Mouse (Mus musculus) ovary, adult 2 months (tissue): ENCODE measurements around the gene Serpind1. TPM values are rescaled to one million over a fixed set of nuclear protein-coding genes. Genes with fewer than 3 reads are reported as not detected.

Experiments used
- polyA plus RNA-seq: library from polyadenylated mRNA; depleted of rRNA; stranded (reverse); fragments of >200 nt; gene quantifications from 2 replicates; pipeline ENCODE4 v1.2.3, GENCODE M21; 2012; rRNA removed

Serpind1 gene
- 0.09 and 0.22 TPM in 2 replicates for polyA plus RNA-seq

GRCm38 (mm10) chr16:17331116-17331515 is at the start of gene Serpind1:
Serpind1 (plus strand) TSS chr16:17331371.

Other genes starting within 250 kb of the Serpind1 start
- 98.1 and 102 TPM in 2 replicates for gene Ppil2, start 220.1 kb upstream of the Serpind1 start, polyA plus RNA-seq
- 3.1 and 3.6 TPM in 2 replicates for gene 2610318N02Rik, start 206.2 kb upstream of the Serpind1 start, polyA plus RNA-seq
- gene Sdf2l1, start 199.0 kb upstream of the Serpind1 start, polyA plus RNA-seq = 120 and 187 TPM in 2 replicates
- 27.1 and 39.3 TPM in 2 replicates for gene Ydjc, start 186.8 kb upstream of the Serpind1 start, polyA plus RNA-seq
- gene Ccdc116, start 184.1 kb upstream of the Serpind1 start, polyA plus RNA-seq = 1.2 and 1.8 TPM in 2 replicates
- 58.7 and 63.1 TPM in 2 replicates for gene Ube2l3, start 128.7 kb upstream of the Serpind1 start, polyA plus RNA-seq
- 0.12 and 0.17 TPM in 2 replicates for gene Rimbp3, start 122.8 kb upstream of the Serpind1 start, polyA plus RNA-seq
- 3.6 and 4.5 TPM in 2 replicates for gene Hic2, start 97.8 kb upstream of the Serpind1 start, polyA plus RNA-seq
- gene Tmem191c, start 55.3 kb upstream of the Serpind1 start, polyA plus RNA-seq = 33.0 and 34.8 TPM in 2 replicates
- gene Snap29, start 74.6 kb downstream of the Serpind1 start, polyA plus RNA-seq = 2.9 and 3.4 TPM in 2 replicates
- gene Pi4ka, start 74.9 kb downstream of the Serpind1 start, polyA plus RNA-seq = 46.7 and 52.1 TPM in 2 replicates
- 82.8 and 92.6 TPM in 2 replicates for gene Crkl, start 120.6 kb downstream of the Serpind1 start, polyA plus RNA-seq
- 4.2 and 4.3 TPM in 2 replicates for gene Aifm3, start 158.2 kb downstream of the Serpind1 start, polyA plus RNA-seq
- 407 and 481 TPM in 2 replicates for gene Lztr1, start 177.3 kb downstream of the Serpind1 start, polyA plus RNA-seq
- gene Thap7, start 199.8 kb downstream of the Serpind1 start, polyA plus RNA-seq = 145 and 160 TPM in 2 replicates
- gene Lrrc74b, start 229.9 kb downstream of the Serpind1 start, polyA plus RNA-seq = 12.1 and 12.8 TPM in 2 replicates
- 13.2 and 17.1 TPM in 2 replicates for gene P2rx6, start 230.5 kb downstream of the Serpind1 start, polyA plus RNA-seq